Mouse (Mus musculus): ENCODE results near the gene Olfr8.
"Not testable (repeated sequence)": the region's sequence is repeated elsewhere in the genome, so short reads cannot be mapped to it uniquely, and the experiment has no call there.

Gene Olfr8

GRCm38 (mm10) chr10:78950336-78950735 lies at the start of gene Olfr8:
TSS of gene Olfr8 (plus strand) at chr10:78950636.
- DNase-seq, result not testable (repeated sequence)

GRCm38 (mm10) chr10:78912871-78913270 lies 37.6 kb upstream of the Olfr8 start, which contains the start of gene Olfr1354:
TSS of gene Olfr1354 (plus strand) at chr10:78913171.
- not testable (repeated sequence) for DNase-seq

- DNase-seq, result not testable (repeated sequence)
Measured at GRCm38 (mm10) chr10:78963009-78963408, 12.6 kb downstream of the Olfr8 start, which contains the start of gene Olfr1353. TSS of gene Olfr1353 (plus strand) at chr10:78963309.

- DNase-seq, result no peak
Measured at GRCm38 (mm10) chr10:78980750-78981149, 30.3 kb downstream of the Olfr8 start, which contains the start of gene Olfr1352. TSS of gene Olfr1352 (plus strand) at chr10:78981050.

Measured in cerebellum, adult 18-20 months (tissue).